Mouse (Mus musculus) hindbrain, embryonic 10.5 days (tissue): Measurements from ENCODE around the gene Gm7137. TPM values are rescaled to one million over a fixed set of nuclear protein-coding genes. Genes with fewer than 3 reads are reported as not detected.
"Not testable (repeated sequence)": the region's sequence is repeated elsewhere in the genome, so short reads cannot be mapped to it uniquely, and the experiment has no call there.

Experiments
- DNase-seq: peaks from one replicate; pipeline ENCODE4 v3.0.0-alpha.2; 2017; ENCODE audit warnings: low spot score
- H3K27ac ChIP-seq: fragments of 300-500 bp; sonication (generic); 2 replicates; pipeline ENCODE4 v1.5.1; 2016; ENCODE audit warnings: mild to moderate bottlenecking, moderate library complexity
- H3K27me3 ChIP-seq: fragments of 300-500 bp; sonication (generic); 2 replicates; pipeline ENCODE4 v1.6.1; 2016; ENCODE audit warnings: mild to moderate bottlenecking; ENCODE audit not compliant: poor library complexity, insufficient read depth, severe bottlenecking
- H3K36me3 ChIP-seq: fragments of 300-500 bp; sonication (generic); 2 replicates; pipeline ENCODE4 v1.6.1; 2016; ENCODE audit warnings: mild to moderate bottlenecking, moderate library complexity
- H3K4me1 ChIP-seq: fragments of 300-500 bp; sonication (generic); replicated peaks from 2 replicates; pipeline ENCODE4 v1.6.1; 2016; ENCODE audit warnings: mild to moderate bottlenecking
- H3K4me3 ChIP-seq: fragments of 300-500 bp; sonication (generic); 2 replicates; pipeline ENCODE4 v1.5.1; 2016; ENCODE audit warnings: mild to moderate bottlenecking, moderate library complexity
- H3K9me3 ChIP-seq: fragments of 300-500 bp; sonication (generic); 2 replicates; pipeline ENCODE4 v1.6.1; 2016; ENCODE audit warnings: mild to moderate bottlenecking, moderate library complexity
- WGBS: fragments of 180-500 bp; shearing (Covaris S2); methylation state at CpG from one replicate; pipeline ENCODE4 v1.1.7; 2016; 5-methylcytosine and 5-hydroxymethylcytosine counted together
- polyA plus RNA-seq: library from polyadenylated mRNA; unstranded; fragments of >200 nt; fragmentation: Nextera tagmentation; extraction: Ambion mirVana; gene quantifications from 2 replicates; pipeline ENCODE4 v1.2.1, GENCODE M21; 2016

The Gm7137 gene
- polyA plus RNA-seq, 1 experiment from 2014 or later, result not detected

DNA sequence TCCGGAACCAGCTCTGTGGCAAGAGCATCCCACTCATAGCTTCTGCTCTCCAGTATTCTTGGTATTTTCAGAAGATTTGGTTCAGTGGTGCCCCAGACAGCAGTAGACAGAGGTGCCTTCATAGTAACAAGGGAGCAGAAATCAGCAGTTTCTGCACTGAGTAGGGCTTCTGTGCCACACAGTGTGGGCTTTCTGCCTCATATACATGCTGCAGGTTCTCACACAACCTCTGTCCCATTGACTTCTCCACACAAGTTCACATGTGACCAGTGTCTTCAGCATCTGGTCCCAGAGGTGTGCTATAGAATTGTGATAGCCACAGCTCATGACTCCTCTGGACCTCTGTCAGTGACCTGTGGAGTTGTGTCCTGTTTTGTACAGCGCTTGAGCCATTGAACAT lies 621 bp upstream of the Gm7137 start:
- Histone ChIP-seq H3K36me3 (no peaks in the 10 kb centered on the region), H3K27ac (no peak overlapping the region), H3K4me1 (0 out of 2 replicates have a peak, but pooled peaks cover 5% of the 10 kb centered on the region), H3K4me3 (no peak overlapping the region), H3K9me3 (no peaks in the 10 kb centered on the region), H3K27me3 (no peaks in the 10 kb centered on the region)
- no peak for DNase-seq
- 78% methylated on average over 2 of the region's 2 CpGs for WGBS

- H3K36me3 ChIP-seq, H3K9me3 ChIP-seq, H3K4me3 ChIP-seq, H3K4me1 ChIP-seq, DNase-seq, H3K27ac ChIP-seq, H3K27me3 ChIP-seq: not testable (repeated sequence)
- WGBS, result 95% methylated on average over 3 of the region's 3 CpGs
Observed at GRCm38 (mm10) chr10:77783396-77783795, 4.6 kb downstream of the Gm7137 start.

DNA sequence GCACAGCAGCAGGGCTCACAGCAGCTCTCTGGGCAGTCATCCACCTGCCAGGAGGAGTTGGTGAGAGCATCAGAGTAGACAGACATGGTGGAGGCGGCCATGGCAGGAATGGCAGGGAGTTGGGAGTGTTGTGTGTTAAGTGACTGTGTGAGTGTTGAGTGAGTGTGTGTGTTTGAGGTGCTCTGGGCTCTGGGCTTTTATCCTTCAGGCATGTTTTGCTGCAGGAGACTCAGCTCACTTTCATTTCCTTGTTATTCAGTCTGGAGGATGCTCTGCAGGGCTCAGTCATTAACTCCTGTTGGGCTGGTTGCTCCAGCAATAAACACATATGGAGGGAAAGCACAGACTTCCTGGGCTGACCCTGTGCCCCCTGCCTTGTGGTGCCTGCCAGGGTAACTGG lies 5.6 kb downstream of the Gm7137 start, which contains the start of gene Gm3250:
Gene Gm3250, minus strand, starts transcription at position 101 of the 400 bp plus-strand sequence.
- H3K27me3 ChIP-seq, H3K27ac ChIP-seq, H3K36me3 ChIP-seq, DNase-seq, H3K4me1 ChIP-seq, H3K9me3 ChIP-seq, H3K4me3 ChIP-seq: not testable (repeated sequence)
- 65% methylated on average over 1 of the region's 1 CpGs for WGBS

GRCm38 (mm10) chr10:77776844-77777243 lies 11.2 kb downstream of the Gm7137 start, which contains the start of gene Gm7138:
TSS of gene Gm7138 (minus strand) at chr10:77776944.
- H3K36me3 ChIP-seq, H3K9me3 ChIP-seq, H3K27me3 ChIP-seq, H3K4me3 ChIP-seq, DNase-seq, H3K4me1 ChIP-seq, H3K27ac ChIP-seq: not testable (repeated sequence)
- WGBS, result 87% methylated on average over 1 of the region's 1 CpGs

DNA sequence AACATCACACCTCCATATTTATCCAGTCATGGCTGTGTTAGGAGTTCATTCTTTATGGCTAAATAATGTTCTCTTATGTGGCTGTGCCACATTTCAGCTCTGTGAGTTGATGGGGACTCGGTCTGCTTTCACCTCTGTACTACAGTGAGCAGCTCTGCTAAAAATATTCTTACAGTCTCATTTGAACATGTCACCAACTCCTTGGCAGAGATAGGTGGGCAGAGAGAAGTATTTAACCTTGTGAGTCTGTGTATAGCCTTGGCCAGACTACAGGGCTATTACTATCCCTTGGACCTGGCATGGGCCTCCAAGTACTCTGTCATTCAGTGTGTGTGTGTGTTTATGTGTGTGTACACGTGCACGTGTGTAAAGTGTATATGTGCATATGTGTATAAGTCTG lies 15.9 kb downstream of the Gm7137 start:
- H3K36me3 ChIP-seq, H3K27ac ChIP-seq, DNase-seq, H3K4me1 ChIP-seq, H3K27me3 ChIP-seq, H3K4me3 ChIP-seq, H3K9me3 ChIP-seq: not testable (repeated sequence)
- 97% methylated on average over 3 of the region's 3 CpGs for WGBS

GRCm38 (mm10) chr10:77771225-77771624 lies 16.8 kb downstream of the Gm7137 start, which contains the start of gene Gm3238:
TSS of gene Gm3238 (minus strand) at chr10:77771325.
- H3K9me3 ChIP-seq, H3K4me1 ChIP-seq, DNase-seq, H3K36me3 ChIP-seq, H3K27ac ChIP-seq, H3K4me3 ChIP-seq, H3K27me3 ChIP-seq: not testable (repeated sequence)
- 71% methylated on average over 1 of the region's 1 CpGs for WGBS

DNA sequence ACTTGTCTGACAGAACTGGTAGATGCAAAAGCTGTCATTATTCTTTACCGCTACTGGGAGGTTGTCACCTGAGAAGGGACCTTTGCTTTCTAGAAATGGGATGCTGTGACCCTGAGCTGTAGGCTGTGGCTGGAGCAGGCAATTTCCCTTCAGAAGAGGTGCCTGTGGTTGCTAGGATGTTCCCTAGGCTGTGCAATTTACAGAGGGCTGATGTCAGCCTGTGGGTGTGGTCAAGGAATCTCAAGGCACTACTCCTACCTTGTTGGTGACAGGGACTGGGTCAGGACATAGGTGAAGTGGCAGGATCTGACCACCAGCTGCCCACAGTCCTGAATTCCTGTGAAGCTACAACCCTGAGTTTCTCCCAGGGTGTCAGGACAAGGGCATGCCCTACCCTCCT lies 18.3 kb downstream of the Gm7137 start:
- no peak overlapping the region for H3K4me3 ChIP-seq
- no peaks in the 10 kb centered on the region for H3K27me3 ChIP-seq
- H3K27ac ChIP-seq, result no peak overlapping the region
- no peak for DNase-seq
- H3K9me3 ChIP-seq, result no peaks in the 10 kb centered on the region
- WGBS, result 84% methylated on average over 1 of the region's 1 CpGs
- H3K4me1 ChIP-seq, result no peaks in the 10 kb centered on the region; the same call in 1 of the 2 replicates
- H3K36me3 ChIP-seq, result no peaks in the 10 kb centered on the region

- H3K27ac ChIP-seq, H3K9me3 ChIP-seq, H3K4me1 ChIP-seq, H3K36me3 ChIP-seq, H3K27me3 ChIP-seq, H3K4me3 ChIP-seq, DNase-seq: not testable (repeated sequence)
- 67% methylated on average over 1 of the region's 1 CpGs for WGBS
Observed at GRCm38 (mm10) chr10:77759582-77759981, 28.4 kb downstream of the Gm7137 start, which contains the start of gene Gm3233. TSS of gene Gm3233 (minus strand) at chr10:77759682.

GRCm38 (mm10) chr10:77753448-77753847 lies 34.6 kb downstream of the Gm7137 start:
- Histone ChIP-seq H3K4me3 (no peak overlapping the region), H3K27ac (no peak overlapping the region), H3K36me3 (no peaks in the 10 kb centered on the region), H3K27me3 (no peaks in the 10 kb centered on the region), H3K9me3 (0 out of 2 replicates have a peak, but pooled peaks cover 2% of the 10 kb centered on the region), H3K4me1 (peaks cover 9% of the 10 kb centered on the region; the same call in 1 of the 2 replicates)
- no peak for DNase-seq

DNA sequence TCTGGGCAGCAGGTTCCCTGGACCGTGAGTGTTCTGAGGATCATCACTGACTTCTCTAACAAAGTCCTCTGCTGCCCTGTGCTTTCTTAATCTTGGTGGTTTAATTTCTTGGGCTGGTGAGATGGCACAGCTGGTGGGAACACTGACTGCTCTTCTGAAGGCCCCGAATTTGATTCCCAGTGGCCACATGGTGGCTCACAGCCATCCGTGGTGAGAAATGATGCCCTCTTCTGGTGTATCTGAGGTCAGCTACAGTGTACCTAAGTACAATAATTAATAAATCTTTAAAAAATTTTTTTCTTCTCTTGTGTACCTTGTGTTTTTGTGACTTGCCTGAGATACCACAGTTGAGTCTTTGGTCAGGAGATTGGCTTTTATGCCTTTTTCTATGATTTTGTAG lies 35.7 kb downstream of the Gm7137 start:
- not testable (repeated sequence) for H3K9me3 ChIP-seq, DNase-seq, H3K4me3 ChIP-seq, H3K36me3 ChIP-seq, H3K27ac ChIP-seq, H3K4me1 ChIP-seq, H3K27me3 ChIP-seq
- 68% methylated on average over 3 of the region's 3 CpGs for WGBS

DNA sequence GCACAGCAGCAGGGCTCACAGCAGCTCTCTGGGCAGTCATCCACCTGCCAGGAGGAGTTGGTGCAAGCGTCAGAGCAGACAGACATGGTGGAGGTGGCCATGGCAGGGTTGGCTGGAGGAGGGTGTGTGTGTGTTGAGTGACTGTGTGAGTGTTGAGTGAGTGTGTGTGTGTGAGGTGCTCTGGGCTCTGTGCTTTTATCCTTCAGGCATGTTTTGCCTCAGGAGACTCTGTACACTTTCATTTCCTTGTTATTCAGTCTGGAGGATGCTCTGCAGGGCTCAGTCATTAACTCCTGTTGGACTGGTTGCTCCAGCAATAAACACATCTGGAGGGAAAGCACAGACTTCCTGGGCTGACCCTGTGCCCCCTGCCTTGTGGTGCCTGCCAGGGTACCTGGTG lies 36.7 kb downstream of the Gm7137 start, which contains the start of gene Gm9736:
Gene Gm9736, minus strand, starts transcription at position 101 of the 400 bp plus-strand sequence.
- not testable (repeated sequence) for H3K27me3 ChIP-seq, DNase-seq, H3K9me3 ChIP-seq, H3K4me1 ChIP-seq, H3K36me3 ChIP-seq, H3K4me3 ChIP-seq, H3K27ac ChIP-seq
- WGBS, result 53% methylated on average over 1 of the region's 1 CpGs

- H3K4me1 ChIP-seq, H3K9me3 ChIP-seq, H3K27me3 ChIP-seq, H3K4me3 ChIP-seq, H3K27ac ChIP-seq, H3K36me3 ChIP-seq, DNase-seq: not testable (repeated sequence)
- 71% methylated on average over 1 of the region's 1 CpGs for WGBS
Observed at GRCm38 (mm10) chr10:77750686-77751085, 37.3 kb downstream of the Gm7137 start.

DNA sequence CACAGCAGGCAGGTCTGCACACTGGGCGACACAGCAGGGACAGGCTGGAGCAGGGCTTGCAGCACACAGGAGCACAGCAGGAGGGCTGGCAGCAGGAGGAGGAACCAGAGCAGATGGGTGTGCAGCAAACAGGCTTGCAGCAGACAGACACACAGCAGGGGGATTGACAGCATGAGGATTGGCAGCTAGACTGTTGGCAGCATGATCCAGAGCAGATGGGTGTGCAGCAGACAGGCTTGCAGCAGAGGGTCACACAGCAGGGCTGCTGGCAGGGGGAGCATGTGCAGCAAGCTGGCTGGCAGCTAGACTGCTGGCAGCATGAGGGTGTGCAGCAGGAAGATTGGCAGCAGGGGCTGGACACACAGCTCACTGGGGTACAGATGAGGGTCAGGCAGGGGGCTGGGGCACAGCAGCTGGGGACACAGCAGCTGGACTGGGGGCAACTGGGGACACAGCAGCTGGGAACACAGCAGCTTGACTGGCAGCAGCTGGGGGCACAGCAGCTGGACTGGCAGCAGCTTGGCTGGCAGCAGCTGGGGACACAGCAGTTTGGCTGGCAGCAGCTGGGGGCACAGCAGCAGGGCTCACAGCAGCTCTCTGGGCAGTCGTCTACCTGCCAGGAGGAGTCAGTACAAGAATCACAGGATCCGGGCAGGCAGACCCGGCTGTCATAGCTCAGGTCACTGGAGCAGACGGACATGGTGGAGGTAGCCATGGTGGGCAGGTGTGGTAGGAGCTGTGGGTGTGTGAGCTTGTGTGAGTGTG lies 45.9 kb downstream of the Gm7137 start, which contains the start of gene Gm18596:
Gene Gm18596, minus strand, starts transcription at position 715 of the 765 bp plus-strand sequence.
- H3K36me3 ChIP-seq, H3K4me3 ChIP-seq, DNase-seq, H3K27me3 ChIP-seq, H3K9me3 ChIP-seq: not testable (repeated sequence)
- peak within 1 kb of the TSS; percentile 9 for H3K27ac ChIP-seq
- peaks cover 41% of the 10 kb centered on the region for H3K4me1 ChIP-seq
- 47% methylated on average over 5 of the region's 5 CpGs for WGBS
